Mouse (Mus musculus) macrophage (primary cell): ENCODE measurements around the gene Fbxo27. TPM values are rescaled to one million over a fixed set of nuclear protein-coding genes. Genes with fewer than 3 reads are reported as not detected.
"Not testable (repeated sequence)": the region's sequence is repeated elsewhere in the genome, so short reads cannot be mapped to it uniquely, and the experiment has no call there.

ENCODE experiments used
- H3K27ac ChIP-seq: fragments of 350-480 bp; formaldehyde crosslinking; 2 replicates; pipeline ENCODE4 v1.9.0; 2021
- H3K36me3 ChIP-seq: fragments of 350-480 bp; formaldehyde crosslinking; 2 replicates; pipeline ENCODE4 v1.9.0; 2021; ENCODE audit errors: inconsistent target
- H3K4me3 ChIP-seq: fragments of 350-480 bp; formaldehyde crosslinking; 2 replicates; pipeline ENCODE4 v1.9.0; 2021; ENCODE audit errors: inconsistent target
- H3K79me2 ChIP-seq: fragments of 350-480 bp; formaldehyde crosslinking; 2 replicates; pipeline ENCODE4 v1.9.0; 2021; ENCODE audit errors: inconsistent target
- WGBS: methylation state at CpG from one replicate; pipeline ENCODE4 v1.1.7; 2026; ENCODE audit warnings: inconsistent platforms; ENCODE audit not compliant: missing documents; 5-methylcytosine and 5-hydroxymethylcytosine counted together
- polyA plus RNA-seq: library from polyadenylated mRNA; stranded (reverse); fragments of 250-400 nt; gene quantifications from 3 replicates; pipeline ENCODE4 v1.2.4, GENCODE M21; 2018; ENCODE audit warnings: inconsistent platforms

The Fbxo27 gene
- polyA plus RNA-seq, 1 experiment from 2014 or later = not detected

- WGBS = 92% methylated on average over 7 of the region's 7 CpGs
- H3K27ac ChIP-seq = no peak overlapping the region
- no peaks in the 10 kb centered on the region for H3K36me3 ChIP-seq
- H3K4me3 ChIP-seq = no peak overlapping the region
- H3K79me2 ChIP-seq = no peaks in the 10 kb centered on the region
Observed at GRCm38 (mm10) chr7:28691075-28691474, 1.6 kb upstream of the Fbxo27 start.

DNA sequence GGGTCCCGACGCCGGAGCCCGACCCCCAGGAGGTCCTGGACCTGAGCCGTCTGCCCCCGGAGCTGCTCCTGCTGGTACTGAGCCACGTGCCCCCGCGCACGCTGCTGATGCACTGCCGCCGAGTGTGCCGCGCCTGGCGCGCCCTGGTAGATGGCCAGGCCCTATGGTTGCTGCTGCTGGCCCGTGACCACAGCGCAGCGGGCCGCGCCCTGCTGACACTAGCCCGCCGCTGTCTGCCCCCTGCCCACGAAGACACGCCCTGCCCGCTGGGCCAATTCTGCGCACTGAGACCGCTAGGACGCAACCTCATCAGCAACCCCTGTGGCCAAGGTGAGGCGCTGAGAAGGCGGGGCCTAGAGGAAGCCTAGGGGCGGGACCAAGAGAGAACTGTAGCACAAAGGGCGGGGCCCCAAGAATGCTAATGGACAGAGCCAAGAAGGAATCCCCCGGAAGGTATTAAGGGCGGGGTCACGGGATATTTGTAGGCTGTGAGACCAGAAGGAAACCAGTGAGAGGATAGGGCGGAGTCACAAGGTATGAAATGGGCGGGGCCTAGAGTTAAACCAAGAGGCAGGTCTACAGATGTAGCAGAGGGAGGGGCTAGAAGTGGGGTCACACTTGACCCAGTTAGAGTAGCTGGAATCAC is 795 bp downstream of the Fbxo27 start:
- no peaks in the 10 kb centered on the region for H3K79me2 ChIP-seq
- H3K4me3 ChIP-seq = no peak overlapping the region
- H3K36me3 ChIP-seq = no peaks in the 10 kb centered on the region
- WGBS = 4% methylated on average over 35 of the region's 38 CpGs
- no peak overlapping the region for H3K27ac ChIP-seq

DNA sequence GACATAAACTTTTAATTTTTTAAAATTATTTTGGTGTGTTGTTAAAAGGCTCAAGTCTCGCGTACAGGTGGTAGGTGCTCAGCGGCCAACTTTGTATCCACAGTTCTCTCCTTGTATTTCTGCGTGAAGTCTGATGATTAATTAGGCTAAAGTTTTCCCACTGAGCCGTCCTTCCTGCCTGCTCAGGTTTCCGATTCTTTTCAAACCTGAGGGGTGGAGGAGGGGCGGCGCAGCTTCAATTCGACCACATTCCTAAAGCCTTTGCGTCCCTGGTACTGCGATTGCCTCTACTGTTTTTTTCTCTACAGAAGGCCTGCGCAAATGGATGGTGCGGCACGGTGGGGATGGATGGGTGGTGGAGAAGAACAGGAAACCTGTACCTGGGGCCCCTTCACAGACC is 1.8 kb downstream of the Fbxo27 start:
- Histone ChIP-seq H3K4me3 (no peak overlapping the region), H3K36me3 (no peaks in the 10 kb centered on the region), H3K79me2 (no peaks in the 10 kb centered on the region), H3K27ac (no peak overlapping the region)
- WGBS = 26% methylated on average over 14 of the region's 14 CpGs

- Histone ChIP-seq H3K79me2 (no peaks in the 10 kb centered on the region), H3K27ac (no peak overlapping the region), H3K4me3 (no peak overlapping the region), H3K36me3 (no peaks in the 10 kb centered on the region)
- 38% methylated on average over 7 of the region's 8 CpGs for WGBS
Observed at GRCm38 (mm10) chr7:28694966-28695511, 2.4 kb downstream of the Fbxo27 start.

DNA sequence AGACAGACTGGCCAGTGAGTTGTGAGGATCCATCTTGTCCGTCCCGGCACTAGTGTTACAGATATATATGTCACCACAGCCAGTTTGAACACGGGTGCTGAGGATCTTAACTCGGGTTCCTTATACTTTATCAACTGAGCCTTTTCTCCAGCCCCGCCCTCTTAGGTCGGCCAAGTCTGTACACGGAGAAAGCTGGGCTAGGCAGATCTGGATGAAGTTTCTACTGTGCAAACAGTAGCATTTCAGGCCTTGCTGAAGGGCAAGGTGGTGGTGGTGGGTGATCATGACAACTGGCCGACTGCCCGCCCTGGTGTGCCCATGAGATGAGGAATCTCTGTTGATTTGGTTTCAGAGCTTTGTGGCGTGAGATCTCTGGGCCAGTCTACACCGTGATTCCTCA is 4.6 kb downstream of the Fbxo27 start:
- WGBS = 94% methylated on average over 11 of the region's 11 CpGs
- Histone ChIP-seq H3K79me2 (no peaks in the 10 kb centered on the region), H3K4me3 (no peak overlapping the region), H3K36me3 (no peaks in the 10 kb centered on the region), H3K27ac (no peak overlapping the region)

- H3K27ac ChIP-seq = no peak overlapping the region
- H3K36me3 ChIP-seq = no peaks in the 10 kb centered on the region
- H3K4me3 ChIP-seq = no peak overlapping the region
- H3K79me2 ChIP-seq = no peaks in the 10 kb centered on the region
- 94% methylated on average over 4 of the region's 4 CpGs for WGBS
Observed at GRCm38 (mm10) chr7:28700269-28700668, 7.6 kb downstream of the Fbxo27 start.

DNA sequence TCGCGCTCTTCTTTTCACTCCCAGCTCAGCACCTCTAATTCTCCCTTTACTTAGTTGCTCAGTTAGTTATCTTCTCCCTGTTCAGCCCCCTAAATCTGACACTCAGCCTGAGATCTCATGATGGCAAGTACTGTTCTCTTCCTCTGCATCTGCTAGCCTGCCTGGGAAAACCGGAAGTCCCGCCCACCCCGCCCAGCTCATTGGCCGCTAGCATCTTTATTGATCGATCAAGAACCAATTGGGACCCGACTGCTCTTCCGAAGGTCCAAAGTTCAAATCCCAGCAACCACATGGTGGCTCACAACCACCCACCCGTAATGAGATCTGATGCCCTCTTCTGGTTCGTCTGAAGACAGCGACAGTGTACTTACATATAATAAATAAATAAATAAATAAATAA is 8.7 kb downstream of the Fbxo27 start:
- not testable (repeated sequence) for H3K4me3 ChIP-seq, H3K79me2 ChIP-seq, H3K27ac ChIP-seq, H3K36me3 ChIP-seq
- WGBS = 92% methylated on average over 11 of the region's 12 CpGs

DNA sequence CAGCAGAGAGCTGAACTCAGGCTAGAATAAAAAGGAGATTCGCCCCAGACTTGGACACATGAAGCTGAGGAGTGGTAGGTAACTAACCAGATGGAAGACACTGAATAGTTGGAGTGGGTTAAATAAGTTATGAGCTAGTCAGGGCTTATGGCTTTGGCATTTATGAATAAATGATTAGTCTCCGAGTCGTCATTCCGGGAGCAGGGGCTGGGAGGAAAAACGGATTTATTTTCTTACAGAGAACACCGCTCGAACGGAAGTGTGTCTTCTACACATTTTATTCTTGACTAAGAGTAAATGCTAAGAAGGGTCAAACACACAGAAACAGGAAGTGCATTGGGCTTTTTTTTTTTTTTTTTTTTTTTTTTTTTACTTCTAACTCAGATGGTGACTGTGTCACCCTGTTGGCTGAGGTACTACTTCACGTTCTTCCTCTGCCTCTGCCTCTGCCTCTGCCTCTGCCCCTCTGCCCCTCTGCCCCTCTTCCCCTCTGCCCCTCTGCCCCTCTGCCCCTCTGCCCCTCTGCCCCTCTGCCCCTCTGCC is 10.0 kb downstream of the Fbxo27 start:
- no peaks in the 10 kb centered on the region for H3K36me3 ChIP-seq
- no peak overlapping the region for H3K4me3 ChIP-seq
- H3K79me2 ChIP-seq = no peaks in the 10 kb centered on the region
- H3K27ac ChIP-seq = no peak overlapping the region
- 11% methylated on average over 8 of the region's 9 CpGs for WGBS

DNA sequence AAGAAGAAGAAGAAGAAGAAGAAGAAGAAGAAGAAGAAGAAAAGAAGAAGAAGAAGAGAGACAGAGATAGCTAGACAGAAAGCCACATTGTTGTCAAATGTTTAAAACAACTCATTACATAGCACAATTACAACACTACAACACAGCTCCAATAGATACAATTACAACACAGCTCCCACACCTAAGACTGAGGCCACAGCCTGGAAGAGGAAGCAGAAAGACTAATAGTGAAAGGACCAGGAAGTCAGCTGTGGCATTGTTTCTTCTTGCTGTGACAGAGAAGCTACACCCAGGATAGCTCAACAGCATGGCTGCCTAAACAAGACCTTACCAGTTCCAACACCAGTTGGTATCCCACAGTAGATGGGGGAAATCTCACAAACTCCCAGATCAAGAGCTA is 16.8 kb downstream of the Fbxo27 start:
- Histone ChIP-seq H3K4me3 (no peak overlapping the region), H3K36me3 (no peaks in the 10 kb centered on the region), H3K79me2 (no peaks in the 10 kb centered on the region), H3K27ac (no peak overlapping the region)

- 69% methylated on average over 3 of the region's 3 CpGs for WGBS
- Histone ChIP-seq H3K79me2 (no peaks in the 10 kb centered on the region), H3K4me3 (no peak overlapping the region), H3K27ac (no peak overlapping the region), H3K36me3 (no peaks in the 10 kb centered on the region)
Observed at GRCm38 (mm10) chr7:28710962-28711361, 18.3 kb downstream of the Fbxo27 start.

DNA sequence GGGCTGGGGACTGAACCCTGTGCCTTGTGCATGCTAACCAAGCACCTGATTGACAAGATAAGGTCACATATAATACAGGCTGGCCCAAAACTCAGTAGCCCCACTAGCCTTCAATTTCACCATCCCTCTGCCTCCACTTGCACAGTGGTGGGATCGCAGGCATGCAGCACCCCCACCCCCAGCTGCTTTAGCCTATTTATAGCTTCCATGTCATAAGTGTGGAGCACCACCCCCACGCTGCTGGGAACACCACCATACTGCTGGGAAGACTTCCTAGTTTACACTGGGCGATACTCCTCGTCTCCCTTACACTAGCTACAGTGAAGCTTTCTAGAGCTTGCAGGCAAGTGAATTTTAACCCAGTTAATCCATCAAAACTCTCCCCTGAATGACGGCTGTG is 22.0 kb downstream of the Fbxo27 start:
- no peak overlapping the region for H3K4me3 ChIP-seq
- 92% methylated on average over 5 of the region's 5 CpGs for WGBS
- no peaks in the 10 kb centered on the region for H3K79me2 ChIP-seq

GRCm38 (mm10) chr7:28715598-28715997 is 22.9 kb downstream of the Fbxo27 start:
- Histone ChIP-seq H3K79me2 (no peaks in the 10 kb centered on the region), H3K36me3 (no peaks in the 10 kb centered on the region), H3K27ac (no peak overlapping the region), H3K4me3 (no peak overlapping the region)
- WGBS = 88% methylated on average over 2 of the region's 2 CpGs

More for the DNA sequence above, 22.0 kb downstream of the Fbxo27 start:
- H3K36me3 ChIP-seq = no peaks in the 10 kb centered on the region
- no peak overlapping the region for H3K27ac ChIP-seq

- no peak within 1 kb of the TSS; the same call in 1 of the 2 replicates for H3K4me3 ChIP-seq
- no peak within 1 kb of the TSS for H3K27ac ChIP-seq
- H3K36me3 ChIP-seq = no peaks in the 10 kb centered on the region
- 12% methylated on average over 35 of the region's 36 CpGs for WGBS
- H3K79me2 ChIP-seq = no peaks in the 10 kb centered on the region
Observed at GRCm38 (mm10) chr7:28716590-28717281, 24.1 kb downstream of the Fbxo27 start, which contains the start of gene Fbxo17. Gene Fbxo17 (plus strand): TSS chr7:28716804.

GRCm38 (mm10) chr7:28717726-28718125 is 25.1 kb downstream of the Fbxo27 start:
- H3K79me2 ChIP-seq = no peaks in the 10 kb centered on the region
- WGBS = 95% methylated on average over 9 of the region's 10 CpGs
- no peak overlapping the region for H3K4me3 ChIP-seq
- H3K27ac ChIP-seq = no peak overlapping the region
- H3K36me3 ChIP-seq = no peaks in the 10 kb centered on the region

DNA sequence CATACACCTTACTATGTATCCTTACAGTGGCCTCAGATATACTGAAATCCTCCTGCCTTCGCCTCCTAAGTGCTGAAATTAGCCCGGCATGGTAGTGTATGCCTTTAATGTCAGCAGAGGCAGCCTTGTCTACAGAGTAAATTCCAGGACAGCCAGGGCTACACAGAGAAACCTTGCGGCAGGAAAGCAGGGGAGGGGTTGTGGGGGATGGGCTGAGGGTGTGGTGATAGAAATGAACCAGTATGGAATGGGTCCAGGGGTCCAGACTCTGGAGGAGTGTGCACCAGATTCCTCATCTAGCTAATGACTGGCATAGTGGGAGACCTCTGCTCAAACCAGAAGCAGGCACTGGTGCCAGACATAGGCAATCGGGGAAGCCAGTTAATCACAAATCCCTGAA is 26.5 kb downstream of the Fbxo27 start:
- Histone ChIP-seq H3K36me3 (no peaks in the 10 kb centered on the region), H3K4me3 (no peak overlapping the region), H3K27ac (no peak overlapping the region), H3K79me2 (no peaks in the 10 kb centered on the region)
- WGBS = 81% methylated on average over 4 of the region's 4 CpGs
